Mouse (Mus musculus) midbrain, embryonic 13.5 days (tissue): ENCODE data around the gene Sdc3. TPM values are rescaled to one million over a fixed set of nuclear protein-coding genes. Genes with fewer than 3 reads are reported as not detected.
A peak's percentile ranks its signal among the peaks of the same experiment; 100 is the strongest.

ENCODE experiments used
- ATAC-seq: fragments of 200-750 bp; cut with Nextera tagmentation; 2 replicates; pipeline ENCODE4 v1.8.0; 2017; ENCODE audit warnings: mild to moderate bottlenecking, moderate TSS enrichment, moderate library complexity
- H3K27ac ChIP-seq: fragments of 300-500 bp; sonication (generic); 2 replicates; pipeline ENCODE4 v1.5.1; 2015; ENCODE audit warnings: inconsistent platforms, mild to moderate bottlenecking, moderate library complexity
- H3K27me3 ChIP-seq: fragments of 300-500 bp; sonication (generic); 2 replicates; pipeline ENCODE4 v1.6.1; 2015; ENCODE audit warnings: mild to moderate bottlenecking, inconsistent platforms
- H3K36me3 ChIP-seq: fragments of 300-500 bp; sonication (generic); 2 replicates; pipeline ENCODE4 v1.6.1; 2015; ENCODE audit warnings: mild to moderate bottlenecking, inconsistent platforms
- H3K4me1 ChIP-seq: fragments of 300-500 bp; sonication (generic); replicated peaks from 2 replicates; pipeline ENCODE4 v1.6.1; 2015; ENCODE audit warnings: inconsistent platforms
- H3K4me2 ChIP-seq: fragments of 300-500 bp; sonication (generic); replicated peaks from 2 replicates; pipeline ENCODE4 v1.6.1; 2015; ENCODE audit warnings: moderate library complexity, mild to moderate bottlenecking, inconsistent platforms
- H3K4me3 ChIP-seq: fragments of 300-500 bp; sonication (generic); replicated peaks from 2 replicates; pipeline ENCODE4 v1.5.1; 2015; ENCODE audit warnings: mild to moderate bottlenecking, inconsistent platforms
- H3K9ac ChIP-seq: fragments of 300-500 bp; sonication (generic); replicated peaks from 2 replicates; pipeline ENCODE4 v1.6.1; 2015; ENCODE audit warnings: mild to moderate bottlenecking, inconsistent platforms
- H3K9me3 ChIP-seq: fragments of 300-500 bp; sonication (generic); 2 replicates; pipeline ENCODE4 v1.6.1; 2016; ENCODE audit warnings: mild to moderate bottlenecking, inconsistent platforms
- WGBS: fragments of 180-500 bp; shearing (Covaris S2); methylation state at CpG from one replicate; pipeline ENCODE4 v1.1.7; 2015; 5-methylcytosine and 5-hydroxymethylcytosine counted together
- polyA plus RNA-seq: library from polyadenylated mRNA; unstranded; fragments of >200 nt; fragmentation: Nextera tagmentation; extraction: Ambion mirVana; gene quantifications from 2 replicates; pipeline ENCODE4 v1.2.1, GENCODE M21; 2015

The Sdc3 gene
- polyA plus RNA-seq, result 72.3 and 72.9 TPM in 2 replicates

- ATAC-seq, result peak; percentile 62
- Histone ChIP-seq H3K4me3 (peak within 1 kb of the TSS; percentile 88), H3K27ac (peak within 1 kb of the TSS; percentile 89), H3K9me3 (no peaks in the 10 kb centered on the region), H3K36me3 (no peaks in the 10 kb centered on the region), H3K27me3 (peaks cover 21% of the 10 kb centered on the region; the same call in 1 of the 2 replicates), H3K4me1 (peaks cover 49% of the 10 kb centered on the region), H3K4me2 (peak within 1 kb of the TSS; percentile 88), H3K9ac (peak within 1 kb of the TSS; percentile 99)
- 2% methylated on average over 55 of the region's 99 CpGs for WGBS
These were observed at the start of gene Sdc3 for GRCm38 (mm10) chr4:130792376-130793179. Gene Sdc3 (plus strand): TSS chr4:130792537.

- H3K27ac ChIP-seq, result no peak overlapping the region
- H3K9me3 ChIP-seq, result no peaks in the 10 kb centered on the region
- no peaks in the 10 kb centered on the region for H3K27me3 ChIP-seq
- ATAC-seq, result no peak
- H3K4me1 ChIP-seq, result no peaks in the 10 kb centered on the region
- no peak overlapping the region for H3K4me2 ChIP-seq
- WGBS, result 69% methylated on average over 4 of the region's 4 CpGs
- H3K9ac ChIP-seq, result no peak overlapping the region
- peaks cover 70% of the 10 kb centered on the region for H3K36me3 ChIP-seq
- no peak overlapping the region for H3K4me3 ChIP-seq
These were observed 48.3 kb upstream of the Sdc3 start for GRCm38 (mm10) chr4:130744058-130744457.

GRCm38 (mm10) chr4:130745561-130746306 is 46.6 kb upstream of the Sdc3 start:
- Histone ChIP-seq H3K27ac (no peak overlapping the region), H3K4me1 (no peaks in the 10 kb centered on the region), H3K36me3 (peaks cover 84% of the 10 kb centered on the region), H3K9ac (no peak overlapping the region), H3K27me3 (no peaks in the 10 kb centered on the region), H3K4me3 (no peak overlapping the region), H3K4me2 (no peak overlapping the region), H3K9me3 (no peaks in the 10 kb centered on the region)
- WGBS, result 90% methylated on average over 5 of the region's 5 CpGs
- no peak for ATAC-seq

- Histone ChIP-seq H3K4me3 (no peak overlapping the region), H3K9me3 (no peaks in the 10 kb centered on the region), H3K27me3 (no peaks in the 10 kb centered on the region), H3K36me3 (peaks cover 88% of the 10 kb centered on the region), H3K9ac (no peak overlapping the region), H3K27ac (no peak overlapping the region), H3K4me1 (no peaks in the 10 kb centered on the region), H3K4me2 (no peak overlapping the region)
- no peak for ATAC-seq
- 70% methylated on average over 7 of the region's 7 CpGs for WGBS
These were observed 42.8 kb upstream of the Sdc3 start for GRCm38 (mm10) chr4:130749566-130749965.

- no peak for ATAC-seq
- Histone ChIP-seq H3K9me3 (no peaks in the 10 kb centered on the region), H3K9ac (no peak overlapping the region), H3K4me3 (no peak overlapping the region), H3K4me1 (no peaks in the 10 kb centered on the region), H3K4me2 (no peak overlapping the region), H3K27ac (no peak overlapping the region), H3K27me3 (no peaks in the 10 kb centered on the region), H3K36me3 (peaks cover 74% of the 10 kb centered on the region)
- 90% methylated on average over 2 of the region's 2 CpGs for WGBS
These were observed 40.4 kb upstream of the Sdc3 start for GRCm38 (mm10) chr4:130751966-130752365.

GRCm38 (mm10) chr4:130752591-130752990 is 39.7 kb upstream of the Sdc3 start:
- no peaks in the 10 kb centered on the region for H3K27me3 ChIP-seq
- ATAC-seq, result no peak
- no peak overlapping the region for H3K4me3 ChIP-seq
- no peaks in the 10 kb centered on the region for H3K9me3 ChIP-seq
- no peak overlapping the region for H3K9ac ChIP-seq
- H3K36me3 ChIP-seq, result peaks cover 71% of the 10 kb centered on the region
- H3K4me1 ChIP-seq, result no peaks in the 10 kb centered on the region
- no peak overlapping the region for H3K27ac ChIP-seq
- 79% methylated on average over 7 of the region's 7 CpGs for WGBS
- H3K4me2 ChIP-seq, result no peak overlapping the region

- no peak overlapping the region for H3K4me2 ChIP-seq
- H3K27ac ChIP-seq, result no peak overlapping the region
- no peak for ATAC-seq
- no peaks in the 10 kb centered on the region for H3K9me3 ChIP-seq
- H3K27me3 ChIP-seq, result no peaks in the 10 kb centered on the region
- H3K36me3 ChIP-seq, result peaks cover 71% of the 10 kb centered on the region
- H3K4me3 ChIP-seq, result no peak overlapping the region
- H3K4me1 ChIP-seq, result no peaks in the 10 kb centered on the region
- H3K9ac ChIP-seq, result no peak overlapping the region
- WGBS, result 76% methylated on average over 5 of the region's 5 CpGs
These were observed 38.6 kb upstream of the Sdc3 start for GRCm38 (mm10) chr4:130753755-130754154.

GRCm38 (mm10) chr4:130754776-130755175 is 37.6 kb upstream of the Sdc3 start:
- no peak for ATAC-seq
- WGBS, result 93% methylated on average over 2 of the region's 2 CpGs
- H3K9me3 ChIP-seq, result no peaks in the 10 kb centered on the region
- no peak overlapping the region for H3K4me3 ChIP-seq
- H3K4me2 ChIP-seq, result no peak overlapping the region
- no peak overlapping the region for H3K27ac ChIP-seq
- H3K36me3 ChIP-seq, result peaks cover 74% of the 10 kb centered on the region
- no peaks in the 10 kb centered on the region for H3K27me3 ChIP-seq
- H3K9ac ChIP-seq, result no peak overlapping the region
- no peaks in the 10 kb centered on the region for H3K4me1 ChIP-seq

GRCm38 (mm10) chr4:130759875-130760274 is 32.5 kb upstream of the Sdc3 start:
- H3K4me1 ChIP-seq, result no peaks in the 10 kb centered on the region
- no peak overlapping the region for H3K4me3 ChIP-seq
- H3K9ac ChIP-seq, result no peak overlapping the region
- no peaks in the 10 kb centered on the region for H3K27me3 ChIP-seq
- WGBS, result 98% methylated on average over 2 of the region's 2 CpGs
- H3K27ac ChIP-seq, result no peak overlapping the region
- peaks cover 73% of the 10 kb centered on the region for H3K36me3 ChIP-seq
- no peaks in the 10 kb centered on the region for H3K9me3 ChIP-seq
- H3K4me2 ChIP-seq, result no peak overlapping the region
- ATAC-seq, result no peak

- WGBS, result 87% methylated on average over 5 of the region's 5 CpGs
- no peaks in the 10 kb centered on the region for H3K4me1 ChIP-seq
- no peak overlapping the region for H3K4me2 ChIP-seq
- no peaks in the 10 kb centered on the region for H3K9me3 ChIP-seq
- H3K4me3 ChIP-seq, result no peak overlapping the region
- no peaks in the 10 kb centered on the region for H3K27me3 ChIP-seq
- H3K9ac ChIP-seq, result no peak overlapping the region
- no peak for ATAC-seq
- H3K27ac ChIP-seq, result no peak overlapping the region
- peaks cover 88% of the 10 kb centered on the region for H3K36me3 ChIP-seq
These were observed 30.5 kb upstream of the Sdc3 start for GRCm38 (mm10) chr4:130761809-130762208.

GRCm38 (mm10) chr4:130765399-130766160 is 26.8 kb upstream of the Sdc3 start:
- H3K9ac ChIP-seq, result no peak overlapping the region
- ATAC-seq, result no peak
- H3K4me2 ChIP-seq, result no peak overlapping the region
- no peak overlapping the region for H3K4me3 ChIP-seq
- H3K27ac ChIP-seq, result no peak overlapping the region
- H3K9me3 ChIP-seq, result no peaks in the 10 kb centered on the region
- H3K36me3 ChIP-seq, result peaks cover 89% of the 10 kb centered on the region
- 90% methylated on average over 7 of the region's 7 CpGs for WGBS
- H3K4me1 ChIP-seq, result no peaks in the 10 kb centered on the region
- H3K27me3 ChIP-seq, result no peaks in the 10 kb centered on the region

- Histone ChIP-seq H3K36me3 (peaks cover 89% of the 10 kb centered on the region), H3K9me3 (no peaks in the 10 kb centered on the region), H3K4me3 (no peak overlapping the region), H3K4me1 (no peaks in the 10 kb centered on the region), H3K27me3 (no peaks in the 10 kb centered on the region), H3K9ac (no peak overlapping the region), H3K4me2 (no peak overlapping the region), H3K27ac (no peak overlapping the region)
- WGBS, result 84% methylated on average over 2 of the region's 2 CpGs
- ATAC-seq, result no peak
These were observed 25.9 kb upstream of the Sdc3 start for GRCm38 (mm10) chr4:130766387-130766786.
